Mouse (Mus musculus): ENCODE results near the gene Pigl.
"Not testable (repeated sequence)": the region's sequence is repeated elsewhere in the genome, so short reads cannot be mapped to it uniquely, and the experiment has no call there.

The Pigl gene

GRCm38 (mm10) chr11:62470451-62470850, 12.2 kb downstream of the Pigl start:
- DNase-seq = no peak

DNA sequence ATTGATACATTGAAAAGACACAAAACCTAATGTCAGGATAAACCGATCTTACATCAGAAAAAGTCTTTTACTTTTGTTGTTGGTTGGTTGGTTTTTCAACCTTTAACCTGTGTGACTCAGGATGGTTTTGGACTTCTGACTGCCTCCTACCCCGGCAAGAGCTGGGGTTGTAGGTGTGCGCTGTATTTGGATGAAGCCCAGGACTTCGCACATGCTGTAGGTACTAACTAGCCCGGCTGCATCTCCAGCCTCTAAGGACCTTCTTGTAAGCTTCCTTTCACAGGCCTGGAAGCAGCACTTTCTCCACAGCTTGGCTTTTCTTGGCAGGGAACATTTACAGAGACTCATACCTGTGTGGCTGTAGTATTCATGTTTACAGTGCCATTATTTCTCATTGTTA, 15.3 kb downstream of the Pigl start:
- DNase-seq = peak; percentile 56 to 64

GRCm38 (mm10) chr11:62476156-62476555, 17.9 kb downstream of the Pigl start:
- DNase-seq = no peak

DNA sequence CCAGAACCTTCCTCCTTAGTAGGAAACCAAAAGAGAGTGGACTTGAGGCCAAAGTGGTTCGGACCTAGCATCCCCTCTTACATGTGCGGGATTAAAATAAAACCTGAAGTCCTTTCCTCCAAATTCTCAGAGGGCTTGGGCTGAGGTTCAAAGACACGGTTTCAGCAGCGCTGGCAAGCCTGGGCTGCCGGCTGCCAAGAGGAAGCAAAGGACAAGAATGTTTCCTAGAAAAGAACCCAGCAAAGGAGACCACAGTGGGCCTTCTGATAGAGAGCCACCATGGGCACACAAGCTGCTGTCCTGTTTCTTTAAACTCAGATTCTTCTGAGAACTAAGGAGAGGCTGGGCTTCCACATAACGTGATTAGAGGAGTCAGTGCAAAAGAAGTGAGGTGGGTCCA, 20.7 kb downstream of the Pigl start:
- DNase-seq = peak; percentile 48 to 57

DNA sequence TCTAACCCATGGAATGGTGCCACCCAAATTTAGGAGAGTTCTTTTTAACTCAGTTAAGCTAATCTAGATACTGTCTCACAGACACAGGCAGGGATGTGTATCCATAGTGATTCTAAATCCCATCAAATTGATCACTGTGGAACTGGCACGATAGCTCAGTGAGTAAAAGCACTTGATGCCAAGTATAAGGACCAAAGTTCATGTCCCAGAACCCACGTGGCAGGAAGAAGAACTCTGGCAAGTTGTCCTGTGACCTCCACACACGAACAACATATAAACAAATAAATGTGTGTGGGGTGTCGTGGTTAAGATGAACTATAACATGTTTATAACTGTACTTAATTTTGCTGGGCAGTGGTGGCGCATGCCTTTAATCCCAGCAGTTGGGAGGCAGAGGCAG, 21.3 kb downstream of the Pigl start:
- peak; percentile 57 to 59 for DNase-seq

DNA sequence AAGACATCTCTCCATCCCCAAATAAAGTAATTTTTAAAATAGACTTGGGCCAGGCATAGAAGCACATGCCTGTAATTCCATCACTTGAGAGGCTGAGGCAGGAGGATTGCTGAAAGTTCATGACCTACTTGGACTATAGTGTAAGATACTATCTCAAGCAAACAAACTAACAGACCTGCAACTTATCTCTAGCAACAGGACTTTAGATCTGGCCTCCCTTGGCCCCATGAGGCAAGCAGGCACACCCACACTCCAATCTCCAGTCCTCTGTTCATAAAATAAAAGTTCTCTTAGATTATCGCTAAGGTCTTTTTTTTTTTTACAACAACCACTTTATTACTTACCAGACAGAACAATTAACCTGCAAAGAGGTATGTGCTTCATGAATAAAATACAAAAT, 28.7 kb downstream of the Pigl start:
- DNase-seq = no peak

GRCm38 (mm10) chr11:62487540-62488350, 29.5 kb downstream of the Pigl start:
- DNase-seq = peak; percentile 34 to 71

DNA sequence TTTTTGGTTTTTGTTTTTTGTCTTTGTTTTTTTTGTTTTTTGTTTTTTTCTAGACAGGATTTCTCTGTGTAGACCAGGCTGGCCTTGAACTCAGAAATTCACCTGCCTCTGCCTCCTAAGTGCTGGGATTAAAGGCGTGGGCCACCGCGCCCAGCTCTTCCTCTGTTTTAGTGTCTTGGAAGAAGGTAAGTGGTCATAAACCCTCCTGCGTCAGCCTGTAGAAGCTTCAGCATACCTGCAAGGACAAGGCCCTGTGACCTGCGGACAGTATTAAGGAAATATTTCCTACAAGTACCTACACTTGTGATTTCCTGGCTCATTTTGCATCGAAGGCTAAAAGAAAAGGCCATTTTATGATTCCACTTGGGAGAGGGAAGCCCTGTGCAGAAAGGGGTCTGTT, 35.4 kb downstream of the Pigl start:
- DNase-seq = no peak

- DNase-seq = peak; percentile 92 to 95
These were observed 36.6 kb downstream of the Pigl start for GRCm38 (mm10) chr11:62494754-62495275.

DNA sequence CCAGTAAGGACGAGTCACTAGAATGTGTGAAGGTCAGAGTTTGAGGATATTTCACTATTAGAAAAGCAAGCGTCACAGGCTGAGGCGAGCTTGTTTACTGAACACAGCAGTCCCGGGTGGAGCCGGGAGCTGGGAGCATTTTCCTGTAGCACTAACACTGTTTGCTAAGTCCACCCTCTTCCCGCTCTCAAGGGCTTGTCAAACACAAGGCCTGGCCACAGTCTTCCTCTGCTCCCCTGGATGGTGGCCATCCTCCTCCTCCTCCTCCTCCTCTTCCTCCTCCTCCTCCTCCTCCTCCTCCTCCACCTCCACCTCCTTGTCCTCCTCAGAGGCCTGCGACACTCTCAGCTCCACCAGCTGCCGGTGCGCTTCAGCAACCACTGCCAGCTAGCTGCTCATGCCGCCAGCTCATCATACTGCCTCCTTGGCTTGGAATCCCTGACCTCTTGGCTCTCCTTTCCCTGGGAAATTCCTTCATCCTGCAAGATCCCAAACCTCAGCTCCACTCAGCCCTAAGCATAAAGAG, 37.1 kb downstream of the Pigl start:
- peak; percentile 54 to 61 for DNase-seq

GRCm38 (mm10) chr11:62496151-62496715, 38.0 kb downstream of the Pigl start:
- no peak for DNase-seq

- no peak for DNase-seq
These were observed 38.9 kb downstream of the Pigl start for GRCm38 (mm10) chr11:62497181-62497580.

DNA sequence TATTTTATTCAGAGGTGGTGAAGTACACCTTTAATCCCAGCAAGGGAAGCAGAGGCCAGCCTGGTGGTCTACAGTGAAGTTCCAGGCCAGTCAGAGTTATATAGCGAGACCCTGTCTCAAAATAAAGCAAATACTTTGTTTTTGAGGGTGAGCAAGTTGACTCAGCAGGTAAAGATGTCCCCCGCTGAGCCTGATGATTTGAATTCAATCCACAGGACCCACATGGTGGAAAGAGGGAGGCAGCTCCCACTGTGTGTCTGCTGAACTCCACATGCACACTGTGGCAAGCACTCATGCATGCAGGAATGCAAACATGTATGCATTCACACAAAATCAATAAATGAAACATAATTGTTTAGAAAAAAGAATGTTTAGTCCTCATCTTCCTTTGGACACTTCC, 40.5 kb downstream of the Pigl start:
- no peak for DNase-seq

- peak; percentile 23 to 51 for DNase-seq
These were observed 42.3 kb downstream of the Pigl start for GRCm38 (mm10) chr11:62500529-62500928.

DNA sequence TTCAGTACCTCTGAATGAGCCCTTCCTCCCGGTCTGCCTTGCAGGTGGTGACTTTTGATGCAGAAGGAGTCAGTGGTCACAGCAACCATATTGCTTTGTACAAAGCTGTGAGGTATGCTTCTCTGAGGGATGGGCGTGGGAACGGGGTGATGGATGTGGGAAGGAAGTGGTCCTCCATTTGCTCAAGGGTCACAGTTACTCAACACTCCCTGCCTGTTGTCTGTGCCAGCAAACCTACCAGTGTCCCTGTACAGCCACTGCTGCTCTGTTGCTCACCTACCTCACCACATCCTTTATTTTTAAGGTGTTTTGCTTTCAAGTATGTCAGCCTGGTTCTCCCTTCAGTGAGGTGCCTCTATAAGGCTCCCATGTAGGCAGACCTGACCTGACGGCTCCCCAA, 49.4 kb downstream of the Pigl start:
- DNase-seq = no peak

GRCm38 (mm10) chr11:62508365-62508764, 50.1 kb downstream of the Pigl start:
- DNase-seq = not testable (repeated sequence)

DNA sequence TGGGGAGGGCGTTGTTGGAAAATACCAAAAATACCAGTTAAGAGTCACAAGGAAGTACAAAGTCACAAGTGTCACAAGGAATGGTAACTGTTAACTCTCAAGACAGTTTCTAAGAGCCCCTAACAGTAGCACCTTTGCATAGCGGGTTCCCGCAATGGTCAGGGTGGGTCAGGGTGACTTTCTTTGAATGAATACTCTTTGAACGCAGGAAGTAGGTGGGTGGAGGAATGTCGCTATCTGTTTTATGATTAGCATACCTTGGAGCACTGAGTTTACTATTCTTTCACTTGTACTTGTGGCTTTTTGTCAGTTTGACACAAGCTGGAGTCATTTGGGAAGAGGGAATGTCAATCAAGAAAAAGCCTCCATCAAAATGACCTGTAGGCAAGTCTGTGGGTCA, 50.6 kb downstream of the Pigl start:
- not testable (repeated sequence) for DNase-seq

- no peak for DNase-seq
These were observed 51.3 kb downstream of the Pigl start for GRCm38 (mm10) chr11:62509571-62509970.

DNA sequence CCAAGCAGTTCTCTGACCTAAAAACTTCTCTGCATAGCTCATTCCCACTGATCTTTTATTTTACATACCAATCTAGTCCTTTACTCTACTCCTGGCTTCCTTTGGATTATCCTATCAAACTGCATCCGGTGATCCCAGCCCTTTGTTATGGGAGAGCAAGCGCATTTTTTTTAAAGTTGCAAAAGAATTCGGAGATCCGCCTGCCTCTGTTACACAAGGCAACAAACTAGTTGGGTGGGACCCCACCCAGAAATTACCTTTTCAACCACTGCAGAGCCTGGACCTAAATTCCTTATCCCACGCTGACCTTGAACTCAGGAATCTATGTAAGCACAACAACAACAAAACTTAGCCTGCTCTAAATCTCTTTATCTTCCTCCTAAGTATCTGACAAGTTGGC, 52.7 kb downstream of the Pigl start:
- DNase-seq = no peak

- DNase-seq = no peak
These were observed 53.4 kb downstream of the Pigl start for GRCm38 (mm10) chr11:62511444-62512202.

GRCm38 (mm10) chr11:62512529-62513080, 54.3 kb downstream of the Pigl start:
- DNase-seq = no peak

GRCm38 (mm10) chr11:62513311-62513710, 55.1 kb downstream of the Pigl start:
- DNase-seq = no peak

GRCm38 (mm10) chr11:62518991-62519390, 60.7 kb downstream of the Pigl start:
- DNase-seq = no peak
